Mouse (Mus musculus) NIH3T3 (cell line): ENCODE data around the gene Zfp119b.
"Not testable (repeated sequence)": the region's sequence is repeated elsewhere in the genome, so short reads cannot be mapped to it uniquely, and the experiment has no call there.

ENCODE experiments used
- DNase-seq: peaks from one replicate; pipeline ENCODE4 v3.0.0-alpha.2; 2012; ENCODE audit warnings: low read depth

The Zfp119b gene

GRCm38 (mm10) chr17:55957726-55958583 is 8.7 kb upstream of the Zfp119b start:
- DNase-seq: no peak

GRCm38 (mm10) chr17:55957168-55957567 is 7.9 kb upstream of the Zfp119b start:
- DNase-seq: peak; percentile 89

- DNase-seq: no peak
These were observed 7.3 kb upstream of the Zfp119b start for GRCm38 (mm10) chr17:55956591-55956990.

- no peak for DNase-seq
These were observed 6.8 kb upstream of the Zfp119b start for GRCm38 (mm10) chr17:55956129-55956528.

GRCm38 (mm10) chr17:55954229-55954628 is 4.9 kb upstream of the Zfp119b start:
- no peak for DNase-seq

GRCm38 (mm10) chr17:55953751-55954150 is 4.5 kb upstream of the Zfp119b start:
- no peak for DNase-seq

GRCm38 (mm10) chr17:55952447-55953027 is 3.2 kb upstream of the Zfp119b start, which contains the start of gene Ebi3:
Ebi3 (plus strand) TSS chr17:55952640.
- DNase-seq: no peak

- no peak for DNase-seq
These were observed 2.7 kb upstream of the Zfp119b start for GRCm38 (mm10) chr17:55952041-55952440.

- no peak for DNase-seq
These were observed 1.3 kb upstream of the Zfp119b start for GRCm38 (mm10) chr17:55950601-55951000.

- DNase-seq: no peak
These were observed 653 bp downstream of the Zfp119b start for GRCm38 (mm10) chr17:55948647-55949046.

- no peak for DNase-seq
These were observed 3.6 kb downstream of the Zfp119b start for GRCm38 (mm10) chr17:55945696-55946095.

GRCm38 (mm10) chr17:55944866-55945682 is 4.2 kb downstream of the Zfp119b start:
- DNase-seq: peak; percentile 78

GRCm38 (mm10) chr17:55944387-55944865 is 4.9 kb downstream of the Zfp119b start:
- not testable (repeated sequence) for DNase-seq

- no peak for DNase-seq
These were observed 16.1 kb downstream of the Zfp119b start for GRCm38 (mm10) chr17:55933191-55933590.

- no peak for DNase-seq
These were observed 16.7 kb downstream of the Zfp119b start for GRCm38 (mm10) chr17:55932635-55933034.

GRCm38 (mm10) chr17:55931553-55932502 is 17.5 kb downstream of the Zfp119b start:
- DNase-seq: peak; percentile 80

GRCm38 (mm10) chr17:55906669-55907068 is 42.6 kb downstream of the Zfp119b start:
- DNase-seq: no peak

- no peak for DNase-seq
These were observed 45.2 kb downstream of the Zfp119b start for GRCm38 (mm10) chr17:55904131-55904530.

GRCm38 (mm10) chr17:55903687-55904086 is 45.6 kb downstream of the Zfp119b start:
- DNase-seq: no peak

- DNase-seq: no peak
These were observed 46.2 kb downstream of the Zfp119b start for GRCm38 (mm10) chr17:55903087-55903486.

GRCm38 (mm10) chr17:55892406-55892955 is 56.8 kb downstream of the Zfp119b start:
- DNase-seq: peak; percentile 30
